Mouse (Mus musculus) neural tube, embryonic 11.5 days (tissue): Measurements from ENCODE around the gene Frrs1. TPM values are rescaled to one million over a fixed set of nuclear protein-coding genes. Genes with fewer than 3 reads are reported as not detected.

Source experiments
- ATAC-seq: fragments of 200-750 bp; cut with Nextera tagmentation; 2 replicates; pipeline ENCODE4 v1.8.0; 2017; ENCODE audit warnings: moderate number of reproducible peaks, mild to moderate bottlenecking, moderate TSS enrichment, moderate library complexity; ENCODE audit not compliant: insufficient read depth, low FRiP score, low TSS enrichment
- DNase-seq: peaks from one replicate; pipeline ENCODE4 v3.0.0-alpha.2; 2015; ENCODE audit warnings: low spot score
- H3K27ac ChIP-seq: fragments of 300-500 bp; sonication (generic); 2 replicates; pipeline ENCODE4 v1.5.1; 2014; ENCODE audit warnings: low read depth, mild to moderate bottlenecking, low read length
- H3K27me3 ChIP-seq: fragments of 300-500 bp; sonication (generic); 2 replicates; pipeline ENCODE4 v1.6.1; 2014; ENCODE audit warnings: mild to moderate bottlenecking, low read length, mixed read lengths; ENCODE audit not compliant: control insufficient read depth, insufficient read depth
- H3K36me3 ChIP-seq: fragments of 300-500 bp; sonication (generic); 2 replicates; pipeline ENCODE4 v1.6.1; 2014; ENCODE audit warnings: mild to moderate bottlenecking, low read length, moderate library complexity, mixed read lengths; ENCODE audit not compliant: control insufficient read depth, insufficient read depth
- H3K4me1 ChIP-seq: fragments of 300-500 bp; sonication (generic); 2 replicates; pipeline ENCODE4 v1.6.1; 2014; ENCODE audit warnings: low read length, mixed read lengths; ENCODE audit not compliant: control insufficient read depth, insufficient read depth
- H3K4me2 ChIP-seq: fragments of 300-500 bp; sonication (generic); 2 replicates; pipeline ENCODE4 v1.6.1; 2014; ENCODE audit warnings: low read depth, mild to moderate bottlenecking, moderate library complexity
- H3K4me3 ChIP-seq: fragments of 300-500 bp; sonication (generic); 2 replicates; pipeline ENCODE4 v1.5.1; 2014; ENCODE audit warnings: low read depth, low read length
- H3K9ac ChIP-seq: fragments of 300-500 bp; sonication (generic); 2 replicates; pipeline ENCODE4 v1.6.1; 2014; ENCODE audit warnings: mild to moderate bottlenecking, low read length
- H3K9me3 ChIP-seq: fragments of 300-500 bp; sonication (generic); 2 replicates; pipeline ENCODE4 v1.6.1; 2016; ENCODE audit warnings: low read length; ENCODE audit not compliant: control insufficient read depth
- WGBS: fragments of 180-500 bp; shearing (Covaris S2); extraction: QIAGEN DNeasy Blood & Tissue Kit; methylation state at CpG from one replicate; pipeline ENCODE4 v1.1.7; 2014; 5-methylcytosine and 5-hydroxymethylcytosine counted together
- polyA plus RNA-seq: library from polyadenylated mRNA; unstranded; fragments of >200 nt; fragmentation: Nextera tagmentation; extraction: Ambion mirVana; gene quantifications from 2 replicates; pipeline ENCODE4 v1.2.1, GENCODE M21; 2014

Gene Frrs1
- polyA plus RNA-seq, 1 experiment from 2014 or later, result 6.6 TPM

DNA sequence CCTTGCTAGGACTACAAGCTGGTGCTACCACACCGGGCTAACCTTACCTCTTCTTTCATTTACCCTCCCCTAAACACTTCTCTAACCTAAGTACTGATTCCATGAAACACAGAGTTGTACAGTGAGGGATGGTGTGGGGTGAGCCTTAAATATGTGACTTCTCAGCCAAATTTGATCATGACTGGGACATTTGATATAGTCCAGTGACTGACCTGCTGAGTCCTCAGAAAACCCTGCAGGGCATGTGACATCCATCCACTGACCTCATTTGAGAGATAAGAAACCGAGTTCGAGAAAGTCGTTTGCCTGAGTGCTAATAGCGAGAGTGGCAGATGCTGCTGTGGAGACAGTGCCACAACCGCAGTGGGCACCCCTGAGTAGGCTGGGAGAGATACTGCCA lies 55.1 kb downstream of the Frrs1 start:
- ATAC-seq, result no peak
- H3K4me1 ChIP-seq, result no peaks in the 10 kb centered on the region
- WGBS, result 94% methylated on average over 6 of the region's 6 CpGs
- no peaks in the 10 kb centered on the region for H3K27me3 ChIP-seq
- no peak overlapping the region for H3K4me2 ChIP-seq
- H3K9me3 ChIP-seq, result no peaks in the 10 kb centered on the region
- no peak overlapping the region for H3K27ac ChIP-seq
- DNase-seq, result no peak
- H3K4me3 ChIP-seq, result no peak overlapping the region
- H3K36me3 ChIP-seq, result no peaks in the 10 kb centered on the region
- H3K9ac ChIP-seq, result no peak overlapping the region

DNA sequence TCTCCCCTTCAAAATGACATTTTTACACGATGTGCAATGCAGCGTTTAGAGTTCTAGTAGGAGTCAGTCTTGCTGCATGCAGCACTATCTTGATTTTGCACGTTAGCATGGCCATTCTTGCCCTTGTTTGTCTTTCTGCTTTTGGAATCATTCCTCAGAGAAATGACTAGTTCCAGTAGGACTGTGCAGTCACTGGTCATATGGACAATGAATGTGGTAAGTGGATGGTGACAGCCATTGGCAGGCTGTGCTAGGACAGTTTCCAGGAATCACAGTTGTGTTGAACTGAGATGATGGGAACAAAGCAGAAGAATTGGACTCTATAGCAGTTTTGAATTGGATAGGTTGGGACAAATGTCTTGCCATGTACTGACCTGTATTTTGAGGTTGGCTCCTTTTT lies 55.7 kb downstream of the Frrs1 start:
- Histone ChIP-seq H3K4me3 (no peak overlapping the region), H3K9ac (no peak overlapping the region), H3K4me1 (no peaks in the 10 kb centered on the region), H3K27me3 (no peaks in the 10 kb centered on the region), H3K4me2 (no peak overlapping the region), H3K9me3 (no peaks in the 10 kb centered on the region), H3K36me3 (no peaks in the 10 kb centered on the region), H3K27ac (no peak overlapping the region)
- no peak for DNase-seq
- 90% methylated on average over 3 of the region's 3 CpGs for WGBS
- no peak for ATAC-seq

DNA sequence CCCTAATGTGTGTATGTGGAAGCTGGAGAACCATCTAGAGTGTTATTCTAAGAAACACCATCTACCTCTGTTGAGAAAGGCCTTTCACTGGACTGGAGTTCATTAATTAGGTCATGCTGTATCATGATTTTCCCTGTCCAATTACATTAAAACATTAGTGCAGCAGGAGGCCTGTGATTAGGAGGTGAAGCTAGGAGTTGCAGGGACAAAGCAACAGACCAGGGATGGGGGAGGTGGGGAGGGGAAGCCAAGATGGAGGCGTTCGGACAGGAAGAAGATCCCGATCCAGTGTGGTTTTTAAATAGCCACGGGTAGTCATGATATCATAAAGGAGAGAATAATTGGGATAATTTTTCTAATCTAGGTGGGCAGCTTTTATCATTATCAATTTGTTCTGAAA lies 57.8 kb downstream of the Frrs1 start:
- no peak for ATAC-seq
- WGBS, result 95% methylated on average over 4 of the region's 4 CpGs

DNA sequence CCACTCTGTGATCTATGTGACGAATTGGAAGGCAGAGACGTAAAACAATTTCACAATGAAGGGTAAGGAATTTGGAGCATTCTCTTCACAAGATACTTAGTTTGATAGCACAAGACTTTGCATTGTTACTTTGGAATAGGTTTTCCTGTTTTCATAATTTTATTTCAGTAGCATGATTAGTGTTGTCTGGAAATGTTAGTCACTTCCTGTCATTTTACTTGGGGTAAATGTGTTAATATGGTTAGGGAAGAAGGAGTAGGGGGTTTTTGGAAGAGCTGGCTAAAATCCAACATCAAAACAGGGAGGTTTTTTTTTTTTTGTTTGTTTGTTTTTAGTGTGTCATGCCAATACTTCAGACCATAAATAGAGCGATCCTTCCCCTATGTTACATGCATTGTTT lies 62.3 kb downstream of the Frrs1 start:
- no peak overlapping the region for H3K4me3 ChIP-seq
- no peak overlapping the region for H3K27ac ChIP-seq
- DNase-seq (no peak), ATAC-seq (no peak)
- no peaks in the 10 kb centered on the region for H3K4me1 ChIP-seq
- H3K4me2 ChIP-seq, result no peak overlapping the region
- no peak overlapping the region for H3K9ac ChIP-seq
- WGBS, result 80% methylated on average over 3 of the region's 3 CpGs
- H3K9me3 ChIP-seq, result no peaks in the 10 kb centered on the region
- no peaks in the 10 kb centered on the region for H3K36me3 ChIP-seq
- H3K27me3 ChIP-seq, result no peaks in the 10 kb centered on the region

More for the DNA sequence above, 57.8 kb downstream of the Frrs1 start:
- no peaks in the 10 kb centered on the region for H3K4me1 ChIP-seq
- no peak overlapping the region for H3K27ac ChIP-seq
- H3K27me3 ChIP-seq, result no peaks in the 10 kb centered on the region
- no peak for DNase-seq
- H3K9ac ChIP-seq, result no peak overlapping the region
- no peak overlapping the region for H3K4me3 ChIP-seq
- H3K9me3 ChIP-seq, result no peaks in the 10 kb centered on the region
- H3K36me3 ChIP-seq, result no peaks in the 10 kb centered on the region
- no peak overlapping the region for H3K4me2 ChIP-seq

DNA sequence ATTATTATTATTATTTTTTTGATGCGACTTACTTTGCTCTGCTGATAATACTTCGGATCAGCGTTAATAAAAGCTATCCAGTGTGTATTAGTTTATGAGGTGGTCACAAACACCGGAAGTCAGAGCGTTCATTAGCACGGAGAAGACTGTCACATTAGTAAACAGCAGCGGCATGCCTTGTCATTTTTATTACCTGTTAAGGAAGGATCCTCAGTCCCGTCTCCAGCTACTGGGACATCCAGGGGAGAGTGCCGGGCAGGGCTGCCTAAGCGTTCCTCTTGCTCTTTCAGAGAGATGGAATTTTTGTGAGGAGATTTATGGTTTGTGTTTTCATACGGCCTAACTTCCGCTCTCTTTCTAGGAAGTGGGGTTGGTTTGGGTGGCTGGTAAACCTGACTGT lies 63.8 kb downstream of the Frrs1 start:
- Histone ChIP-seq H3K27ac (no peak overlapping the region), H3K9ac (no peak overlapping the region), H3K27me3 (no peaks in the 10 kb centered on the region), H3K36me3 (no peaks in the 10 kb centered on the region), H3K4me3 (no peak overlapping the region), H3K4me2 (no peak overlapping the region), H3K4me1 (no peaks in the 10 kb centered on the region), H3K9me3 (no peaks in the 10 kb centered on the region)
- 75% methylated on average over 12 of the region's 12 CpGs for WGBS
- no peak for ATAC-seq
- no peak for DNase-seq

DNA sequence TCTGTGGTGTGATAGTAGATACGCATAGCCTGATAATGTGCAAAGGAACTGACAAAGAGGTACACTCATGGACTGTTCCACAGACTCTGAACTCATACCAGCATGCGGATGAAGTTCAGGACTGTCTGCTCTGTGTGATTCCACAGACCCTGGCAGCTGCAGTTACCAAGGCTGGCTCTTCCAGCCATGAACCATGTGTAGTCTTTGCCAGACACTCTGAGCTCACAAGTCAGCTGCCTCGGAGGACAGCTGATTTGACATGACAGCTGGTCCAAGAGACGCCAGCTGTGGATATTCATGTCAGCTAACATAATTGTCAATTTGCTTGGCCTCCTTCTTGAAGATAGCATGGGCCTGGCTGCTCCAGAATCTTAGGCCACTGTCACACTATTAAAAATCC lies 69.7 kb downstream of the Frrs1 start:
- H3K9ac ChIP-seq, result no peak overlapping the region
- H3K27ac ChIP-seq, result no peak overlapping the region
- DNase-seq, result no peak
- H3K4me1 ChIP-seq, result no peaks in the 10 kb centered on the region
- H3K9me3 ChIP-seq, result no peaks in the 10 kb centered on the region
- H3K4me3 ChIP-seq, result no peak overlapping the region
- no peak for ATAC-seq
- no peak overlapping the region for H3K4me2 ChIP-seq
- no peaks in the 10 kb centered on the region for H3K27me3 ChIP-seq
- H3K36me3 ChIP-seq, result no peaks in the 10 kb centered on the region
- WGBS, result 88% methylated on average over 4 of the region's 4 CpGs

DNA sequence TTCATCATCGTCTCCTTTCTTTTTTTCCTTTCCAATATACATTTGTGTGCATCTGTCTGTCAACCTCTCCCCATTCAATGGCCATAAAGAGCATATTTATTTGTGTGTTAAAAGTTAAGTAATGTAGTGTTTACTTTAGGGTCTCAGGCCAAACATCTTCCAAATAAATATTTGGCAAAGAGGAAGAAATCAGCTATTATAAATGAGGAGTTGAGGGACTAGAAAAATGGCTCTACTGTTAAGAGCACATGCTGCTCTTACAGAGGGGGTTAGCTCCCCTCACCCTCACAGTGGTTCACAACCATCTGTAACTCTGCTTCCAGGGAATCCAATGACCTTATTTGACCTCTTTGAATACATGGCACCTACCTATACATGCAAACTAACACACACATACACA lies 73.9 kb downstream of the Frrs1 start:
- DNase-seq, result no peak
- ATAC-seq, result no peak
- H3K9me3 ChIP-seq, result no peaks in the 10 kb centered on the region
- H3K27ac ChIP-seq, result no peak overlapping the region
- no peaks in the 10 kb centered on the region for H3K36me3 ChIP-seq
- 82% methylated on average over 1 of the region's 1 CpGs for WGBS
- H3K27me3 ChIP-seq, result no peaks in the 10 kb centered on the region
- no peaks in the 10 kb centered on the region for H3K4me1 ChIP-seq
- no peak overlapping the region for H3K4me3 ChIP-seq
- no peak overlapping the region for H3K9ac ChIP-seq
- H3K4me2 ChIP-seq, result no peak overlapping the region

DNA sequence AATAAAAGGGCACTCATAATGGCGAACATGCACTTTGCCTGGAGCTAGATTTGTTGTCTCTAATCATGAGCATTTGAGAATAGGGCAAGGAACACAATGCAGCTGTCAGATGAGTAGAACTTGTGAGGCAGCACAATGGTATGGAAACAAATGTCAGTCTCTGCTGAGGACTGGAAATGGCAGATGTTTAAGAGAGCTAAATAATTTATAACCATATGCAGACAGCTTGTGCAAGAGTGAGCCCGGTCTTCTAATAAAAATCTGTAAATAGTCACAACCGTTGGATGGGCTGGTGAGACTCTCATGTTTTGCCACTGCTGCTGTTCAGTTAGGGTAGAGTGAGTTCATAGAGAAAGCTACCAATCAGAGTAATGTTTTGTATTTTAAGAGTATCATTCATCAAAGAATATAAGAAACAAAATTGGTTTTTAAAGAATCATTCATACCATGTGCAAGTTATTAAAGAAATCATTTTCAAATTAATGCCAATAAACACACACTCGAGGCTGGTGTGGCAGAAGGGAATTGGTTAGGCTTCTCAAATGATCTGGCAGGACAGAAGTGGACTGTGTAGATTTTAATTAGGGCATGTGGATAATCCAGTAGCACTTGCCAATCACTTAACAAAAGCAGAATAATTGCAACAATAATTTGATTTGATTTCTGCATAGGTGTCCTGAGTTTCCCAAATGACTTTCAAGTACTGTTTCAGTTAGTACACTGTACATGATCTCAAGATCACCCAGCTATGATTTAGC lies 77.8 kb downstream of the Frrs1 start:
- ATAC-seq, result 0 out of 2 replicates have a peak, but pooled peaks have one; percentile 31
- 74% methylated on average over 4 of the region's 4 CpGs for WGBS

DNA sequence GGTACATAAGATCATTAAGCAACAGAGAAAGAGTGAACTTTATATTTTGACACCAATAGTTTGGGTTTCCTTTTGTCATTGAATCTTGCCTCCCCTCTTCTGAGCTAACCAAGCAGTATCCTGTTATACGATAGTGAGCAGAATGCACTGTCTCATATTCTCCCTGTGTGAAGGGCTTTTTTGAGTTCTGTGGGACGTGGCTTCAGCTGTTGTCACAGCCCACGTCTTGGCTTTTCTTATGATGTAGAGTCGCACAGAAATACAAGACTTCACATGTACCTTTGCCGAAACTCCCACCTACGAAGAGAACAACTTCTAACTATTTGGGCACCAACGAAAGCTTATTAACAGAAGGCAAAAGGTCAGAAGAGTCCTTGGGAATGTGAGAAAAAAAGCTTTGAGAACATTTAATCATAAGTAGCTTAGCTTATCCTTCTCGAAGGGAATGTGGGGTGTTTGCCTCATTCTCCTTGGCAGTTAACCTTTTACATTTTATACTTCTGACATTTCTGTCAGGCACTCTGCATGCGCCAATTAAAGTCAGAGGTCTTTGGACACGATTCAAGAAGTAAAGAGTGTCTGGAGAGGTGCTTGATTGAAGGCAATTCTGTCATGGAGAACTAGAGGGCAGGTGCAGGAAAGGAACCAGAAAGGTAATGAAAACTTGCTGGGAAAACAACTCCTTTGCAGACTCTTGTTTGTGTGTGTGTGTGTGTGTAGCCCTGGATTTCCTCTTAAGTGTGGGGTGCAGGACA lies 81.7 kb downstream of the Frrs1 start:
- ATAC-seq (no peak), DNase-seq (no peak)
- no peak overlapping the region for H3K9ac ChIP-seq
- H3K36me3 ChIP-seq, result no peaks in the 10 kb centered on the region
- 82% methylated on average over 10 of the region's 10 CpGs for WGBS
- H3K4me1 ChIP-seq, result no peaks in the 10 kb centered on the region
- H3K9me3 ChIP-seq, result no peaks in the 10 kb centered on the region
- no peak overlapping the region for H3K4me3 ChIP-seq
- no peak overlapping the region for H3K4me2 ChIP-seq
- no peak overlapping the region for H3K27ac ChIP-seq
- H3K27me3 ChIP-seq, result no peaks in the 10 kb centered on the region

More for the DNA sequence above, 77.8 kb downstream of the Frrs1 start:
- Histone ChIP-seq H3K9ac (no peak overlapping the region), H3K4me3 (no peak overlapping the region), H3K4me1 (no peaks in the 10 kb centered on the region), H3K27me3 (no peaks in the 10 kb centered on the region), H3K27ac (no peak overlapping the region), H3K36me3 (no peaks in the 10 kb centered on the region), H3K4me2 (no peak overlapping the region), H3K9me3 (no peaks in the 10 kb centered on the region)
- no peak for DNase-seq
